Mouse (Mus musculus): ENCODE results near the gene Olfr559. TPM values are rescaled to one million over a fixed set of nuclear protein-coding genes. Genes with fewer than 3 reads are reported as not detected.

Olfr559 gene
- not detected in 2 replicates for polyA plus RNA-seq (2014; fragmentation: Nextera tagmentation; extraction: Ambion mirVana)

GRCm38 (mm10) chr7:102727391-102727790 is at the start of gene Olfr559:
Olfr559 (minus strand) TSS chr7:102727491.
- H3K4me2 ChIP-seq (ENCODE audit: low read depth, low read length), result no peak within 1 kb of the TSS
- H3K27ac ChIP-seq (ENCODE audit: low read depth, low read length), result no peak within 1 kb of the TSS
- ATAC-seq (ENCODE audit: low read depth), result no peak
- no peaks in the 10 kb centered on the region for H3K4me1 ChIP-seq (ENCODE audit: control insufficient read depth, insufficient read depth, low read length)
- H3K36me3 ChIP-seq (ENCODE audit: control insufficient read depth, insufficient read depth, low read length), result no peaks in the 10 kb centered on the region
- no peak within 1 kb of the TSS for H3K9ac ChIP-seq (replicated peaks; ENCODE audit: low read depth, low read length)
- no peak within 1 kb of the TSS for H3K4me3 ChIP-seq (ENCODE audit: low read depth, low read length)
- H3K9me3 ChIP-seq (ENCODE audit: control insufficient read depth, low read length), result no peaks in the 10 kb centered on the region
- H3K27me3 ChIP-seq (ENCODE audit: control insufficient read depth, insufficient read depth, low read length), result no peaks in the 10 kb centered on the region

- no peak within 1 kb of the TSS for H3K27ac ChIP-seq (ENCODE audit: low read depth, low read length)
- H3K36me3 ChIP-seq (ENCODE audit: control insufficient read depth, insufficient read depth, low read length), result no peaks in the 10 kb centered on the region
- WGBS, result 74% methylated on average over 2 of the region's 2 CpGs
- H3K4me2 ChIP-seq (ENCODE audit: low read depth, low read length), result no peak within 1 kb of the TSS
- no peak within 1 kb of the TSS for H3K4me3 ChIP-seq (ENCODE audit: low read depth, low read length)
- ATAC-seq (ENCODE audit: low read depth), result no peak
- no peaks in the 10 kb centered on the region for H3K9me3 ChIP-seq (ENCODE audit: control insufficient read depth, low read length)
- H3K9ac ChIP-seq (replicated peaks; ENCODE audit: low read depth, low read length), result no peak within 1 kb of the TSS
- no peaks in the 10 kb centered on the region for H3K4me1 ChIP-seq (ENCODE audit: control insufficient read depth, insufficient read depth, low read length)
- no peaks in the 10 kb centered on the region for H3K27me3 ChIP-seq (ENCODE audit: control insufficient read depth, insufficient read depth, low read length)
Observed at GRCm38 (mm10) chr7:102770921-102771320, 43.6 kb upstream of the Olfr559 start, which contains the start of gene Olfr561. Olfr561 (plus strand) TSS chr7:102771221.

- Histone ChIP-seq H3K4me2 (ENCODE audit: low read depth, low read length) (no peak within 1 kb of the TSS), H3K9ac (replicated peaks; ENCODE audit: low read depth, low read length) (no peak within 1 kb of the TSS), H3K4me3 (ENCODE audit: low read depth, low read length) (no peak within 1 kb of the TSS), H3K27me3 (ENCODE audit: control insufficient read depth, insufficient read depth, low read length) (no peaks in the 10 kb centered on the region), H3K4me1 (ENCODE audit: control insufficient read depth, insufficient read depth, low read length) (no peaks in the 10 kb centered on the region), H3K9me3 (ENCODE audit: control insufficient read depth, low read length) (no peaks in the 10 kb centered on the region), H3K36me3 (ENCODE audit: control insufficient read depth, insufficient read depth, low read length) (no peaks in the 10 kb centered on the region), H3K27ac (ENCODE audit: low read depth, low read length) (no peak within 1 kb of the TSS)
- no peak for ATAC-seq (ENCODE audit: low read depth)
- 80% methylated on average over 4 of the region's 4 CpGs for WGBS
Observed at GRCm38 (mm10) chr7:102759266-102759665, 32.0 kb upstream of the Olfr559 start, which contains the start of the genes Olfr560 and Olfr78. Olfr560 (minus strand) TSS chr7:102759366. Olfr78 (minus strand) TSS chr7:102759471.

GRCm38 (mm10) chr7:102752086-102752485 is 24.8 kb upstream of the Olfr559 start:
- Histone ChIP-seq H3K4me3 (ENCODE audit: low read depth, low read length) (no peak overlapping the region), H3K4me2 (ENCODE audit: low read depth, low read length) (no peak overlapping the region), H3K9ac (replicated peaks; ENCODE audit: low read depth, low read length) (no peak overlapping the region), H3K36me3 (ENCODE audit: control insufficient read depth, insufficient read depth, low read length) (no peaks in the 10 kb centered on the region), H3K4me1 (ENCODE audit: control insufficient read depth, insufficient read depth, low read length) (no peaks in the 10 kb centered on the region), H3K27ac (ENCODE audit: low read depth, low read length) (no peak overlapping the region), H3K9me3 (ENCODE audit: control insufficient read depth, low read length) (no peaks in the 10 kb centered on the region), H3K27me3 (ENCODE audit: control insufficient read depth, insufficient read depth, low read length) (no peaks in the 10 kb centered on the region)
- 20% methylated on average over 1 of the region's 1 CpGs for WGBS
- no peak for ATAC-seq (ENCODE audit: low read depth)

GRCm38 (mm10) chr7:102737705-102738104 is 10.4 kb upstream of the Olfr559 start:
- 65% methylated on average over 2 of the region's 2 CpGs for WGBS
- H3K4me2 ChIP-seq (ENCODE audit: low read depth, low read length), result no peak overlapping the region
- ATAC-seq (ENCODE audit: low read depth), result 0 out of 2 replicates have a peak, but pooled peaks have one; percentile 24

GRCm38 (mm10) chr7:102733793-102734192 is 6.5 kb upstream of the Olfr559 start:
- ATAC-seq (ENCODE audit: low read depth), result no peak
- 61% methylated on average over 1 of the region's 1 CpGs for WGBS
- H3K4me2 ChIP-seq (ENCODE audit: low read depth, low read length), result no peak overlapping the region

More at GRCm38 (mm10) chr7:102737705-102738104, 10.4 kb upstream of the Olfr559 start:
- Histone ChIP-seq H3K4me3 (ENCODE audit: low read depth, low read length) (no peak overlapping the region), H3K27me3 (ENCODE audit: control insufficient read depth, insufficient read depth, low read length) (no peaks in the 10 kb centered on the region), H3K27ac (ENCODE audit: low read depth, low read length) (no peak overlapping the region), H3K4me1 (ENCODE audit: control insufficient read depth, insufficient read depth, low read length) (no peaks in the 10 kb centered on the region), H3K36me3 (ENCODE audit: control insufficient read depth, insufficient read depth, low read length) (no peaks in the 10 kb centered on the region), H3K9me3 (ENCODE audit: control insufficient read depth, low read length) (no peaks in the 10 kb centered on the region), H3K9ac (replicated peaks; ENCODE audit: low read depth, low read length) (no peak overlapping the region)

GRCm38 (mm10) chr7:102718970-102719369 is 8.3 kb downstream of the Olfr559 start, which contains the start of gene Olfr33:
Olfr33 (minus strand) TSS chr7:102719070.
- Histone ChIP-seq H3K9me3 (ENCODE audit: control insufficient read depth, low read length) (no peaks in the 10 kb centered on the region), H3K27ac (ENCODE audit: low read depth, low read length) (no peak within 1 kb of the TSS), H3K4me2 (ENCODE audit: low read depth, low read length) (no peak within 1 kb of the TSS), H3K36me3 (ENCODE audit: control insufficient read depth, insufficient read depth, low read length) (no peaks in the 10 kb centered on the region), H3K27me3 (ENCODE audit: control insufficient read depth, insufficient read depth, low read length) (no peaks in the 10 kb centered on the region), H3K4me3 (ENCODE audit: low read depth, low read length) (no peak within 1 kb of the TSS), H3K9ac (replicated peaks; ENCODE audit: low read depth, low read length) (no peak within 1 kb of the TSS), H3K4me1 (ENCODE audit: control insufficient read depth, insufficient read depth, low read length) (no peaks in the 10 kb centered on the region)
- WGBS, result 43% methylated on average over 1 of the region's 1 CpGs
- no peak for ATAC-seq (ENCODE audit: low read depth)

More at GRCm38 (mm10) chr7:102733793-102734192, 6.5 kb upstream of the Olfr559 start:
- H3K9me3 ChIP-seq (ENCODE audit: control insufficient read depth, low read length), result no peaks in the 10 kb centered on the region
- H3K27me3 ChIP-seq (ENCODE audit: control insufficient read depth, insufficient read depth, low read length), result no peaks in the 10 kb centered on the region
- no peaks in the 10 kb centered on the region for H3K4me1 ChIP-seq (ENCODE audit: control insufficient read depth, insufficient read depth, low read length)
- no peak overlapping the region for H3K27ac ChIP-seq (ENCODE audit: low read depth, low read length)
- no peaks in the 10 kb centered on the region for H3K36me3 ChIP-seq (ENCODE audit: control insufficient read depth, insufficient read depth, low read length)
- H3K4me3 ChIP-seq (ENCODE audit: low read depth, low read length), result no peak overlapping the region
- H3K9ac ChIP-seq (replicated peaks; ENCODE audit: low read depth, low read length), result no peak overlapping the region

- H3K27ac ChIP-seq (ENCODE audit: low read depth, low read length), result no peak within 1 kb of the TSS
- no peaks in the 10 kb centered on the region for H3K27me3 ChIP-seq (ENCODE audit: control insufficient read depth, insufficient read depth, low read length)
- H3K4me2 ChIP-seq (ENCODE audit: low read depth, low read length), result no peak within 1 kb of the TSS
- no peak within 1 kb of the TSS for H3K4me3 ChIP-seq (ENCODE audit: low read depth, low read length)
- ATAC-seq (ENCODE audit: low read depth), result no peak
- H3K9me3 ChIP-seq (ENCODE audit: control insufficient read depth, low read length), result no peaks in the 10 kb centered on the region
- H3K36me3 ChIP-seq (ENCODE audit: control insufficient read depth, insufficient read depth, low read length), result no peaks in the 10 kb centered on the region
- H3K4me1 ChIP-seq (ENCODE audit: control insufficient read depth, insufficient read depth, low read length), result no peaks in the 10 kb centered on the region
- H3K9ac ChIP-seq (replicated peaks; ENCODE audit: low read depth, low read length), result no peak within 1 kb of the TSS
Observed at GRCm38 (mm10) chr7:102701915-102702314, 25.4 kb downstream of the Olfr559 start, which contains the start of gene Olfr558. Olfr558 (plus strand) TSS chr7:102702215.

GRCm38 (mm10) chr7:102698461-102698860 is 28.8 kb downstream of the Olfr559 start:
- no peak overlapping the region for H3K9ac ChIP-seq (replicated peaks; ENCODE audit: low read depth, low read length)
- H3K4me3 ChIP-seq (ENCODE audit: low read depth, low read length), result no peak overlapping the region
- H3K4me2 ChIP-seq (ENCODE audit: low read depth, low read length), result no peak overlapping the region
- no peaks in the 10 kb centered on the region for H3K36me3 ChIP-seq (ENCODE audit: control insufficient read depth, insufficient read depth, low read length)
- 91% methylated on average over 7 of the region's 7 CpGs for WGBS
- H3K27me3 ChIP-seq (ENCODE audit: control insufficient read depth, insufficient read depth, low read length), result no peaks in the 10 kb centered on the region
- ATAC-seq (ENCODE audit: low read depth), result no peak
- no peaks in the 10 kb centered on the region for H3K4me1 ChIP-seq (ENCODE audit: control insufficient read depth, insufficient read depth, low read length)
- H3K9me3 ChIP-seq (ENCODE audit: control insufficient read depth, low read length), result no peaks in the 10 kb centered on the region
- no peak overlapping the region for H3K27ac ChIP-seq (ENCODE audit: low read depth, low read length)
